Mouse (Mus musculus): Measurements from ENCODE around the gene Mphosph9.
"Not testable (repeated sequence)": the region's sequence is repeated elsewhere in the genome, so short reads cannot be mapped to it uniquely, and the experiment has no call there.

The Mphosph9 gene

GRCm38 (mm10) chr5:124327510-124328364 lies at the start of gene Mphosph9, which contains the start of gene 2810006K23Rik:
TSS of gene Mphosph9 (minus strand) at chr5:124327972.
TSS of gene 2810006K23Rik (plus strand) at chr5:124328089.
- peak; percentile 100 for DNase-seq

- DNase-seq: no peak
These were observed 49.4 kb upstream of the Mphosph9 start for GRCm38 (mm10) chr5:124377149-124377548.

GRCm38 (mm10) chr5:124376401-124376800 lies 48.6 kb upstream of the Mphosph9 start:
- no peak for DNase-seq

DNA sequence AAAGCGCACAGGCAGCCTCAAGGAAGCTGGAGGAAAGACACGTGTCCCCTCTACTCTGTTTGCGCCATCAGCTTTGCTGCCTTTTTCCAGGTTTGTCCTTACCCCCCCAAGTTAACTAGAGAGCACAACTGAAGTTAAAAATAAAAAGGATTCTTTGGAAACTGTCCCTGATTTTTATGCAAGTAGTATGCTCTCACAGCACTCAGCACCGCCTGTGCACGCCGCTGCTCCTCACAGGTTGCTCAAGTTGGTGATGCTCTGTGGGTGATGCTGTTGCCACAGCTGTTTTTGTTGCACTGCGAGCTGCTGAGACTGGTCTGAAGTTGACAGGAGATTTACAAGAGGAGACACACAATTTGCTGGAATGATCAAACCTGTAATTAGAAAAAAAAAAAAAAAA lies 46.5 kb upstream of the Mphosph9 start:
- no peak for DNase-seq

DNA sequence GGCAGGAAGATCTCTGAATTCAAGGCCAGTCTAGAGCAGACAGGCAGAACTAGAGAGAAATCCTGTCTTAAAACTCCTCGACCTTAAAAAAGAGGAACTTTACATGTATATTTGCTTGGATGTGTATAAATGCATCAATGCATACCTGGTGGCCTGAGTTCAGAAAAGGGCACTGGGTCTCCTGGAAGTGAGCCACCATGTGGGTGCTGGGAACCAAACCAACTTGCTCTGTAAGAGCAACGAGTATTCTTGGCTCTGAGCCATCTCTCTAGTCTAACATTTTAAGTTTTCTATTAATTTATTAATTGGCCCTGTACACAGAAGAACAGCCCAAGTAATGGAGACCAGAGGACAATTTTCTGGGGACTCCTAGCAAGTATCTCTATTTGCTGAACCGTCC lies 38.9 kb upstream of the Mphosph9 start:
- no peak for DNase-seq

- DNase-seq: no peak
These were observed 38.0 kb upstream of the Mphosph9 start for GRCm38 (mm10) chr5:124365754-124366153.

- no peak for DNase-seq
These were observed 36.6 kb upstream of the Mphosph9 start for GRCm38 (mm10) chr5:124364173-124364918.

GRCm38 (mm10) chr5:124362982-124363381 lies 35.2 kb upstream of the Mphosph9 start, which contains the start of gene Cdk2ap1:
TSS of gene Cdk2ap1 (minus strand) at chr5:124363082.
- not testable (repeated sequence) for DNase-seq

- no peak for DNase-seq
These were observed 31.9 kb upstream of the Mphosph9 start for GRCm38 (mm10) chr5:124359641-124360040.

- DNase-seq: no peak
These were observed 28.9 kb upstream of the Mphosph9 start for GRCm38 (mm10) chr5:124356695-124357094.

GRCm38 (mm10) chr5:124355425-124355959 lies 27.7 kb upstream of the Mphosph9 start:
- peak; percentile 36 to 41 for DNase-seq

- DNase-seq: peak; percentile 68 to 71
These were observed 27.0 kb upstream of the Mphosph9 start for GRCm38 (mm10) chr5:124354574-124355424.

- DNase-seq: peak; percentile 74 to 75
These were observed 26.2 kb upstream of the Mphosph9 start for GRCm38 (mm10) chr5:124353726-124354547.

DNA sequence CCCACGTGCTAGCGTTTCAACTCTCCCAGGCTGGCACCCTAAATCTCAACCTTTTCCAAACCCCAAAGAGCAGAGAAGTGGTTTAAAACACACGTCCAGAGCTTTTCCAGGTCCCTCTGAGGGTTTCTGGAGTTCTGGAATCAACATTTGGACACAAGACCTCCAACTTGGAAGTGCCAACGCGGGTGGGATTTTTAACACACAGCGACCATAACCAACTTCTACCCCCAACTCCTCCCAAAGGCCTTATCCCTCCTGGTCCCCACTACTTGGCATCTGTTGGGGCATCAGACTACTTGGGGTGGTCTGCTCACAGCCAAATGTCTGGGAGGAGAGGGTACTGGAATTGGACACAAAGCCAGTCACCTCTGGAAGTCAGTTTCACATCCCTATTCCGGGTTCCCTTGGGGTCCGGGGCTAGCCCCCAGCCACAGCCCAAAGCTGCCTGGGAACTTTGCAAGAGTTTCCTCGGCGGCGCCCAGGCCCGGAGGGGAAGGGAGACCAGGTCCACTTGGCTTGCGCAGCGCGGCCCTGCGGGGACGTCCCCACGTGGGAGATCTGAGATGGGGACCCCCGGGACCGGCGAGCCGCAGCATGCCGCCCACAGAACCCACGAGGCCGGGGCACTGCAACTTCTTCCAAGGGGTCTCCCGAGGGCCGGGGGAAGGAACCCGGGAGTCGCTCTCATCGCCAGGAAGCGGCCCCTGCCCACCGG lies 25.4 kb upstream of the Mphosph9 start:
- peak; percentile 25 to 68 for DNase-seq

DNA sequence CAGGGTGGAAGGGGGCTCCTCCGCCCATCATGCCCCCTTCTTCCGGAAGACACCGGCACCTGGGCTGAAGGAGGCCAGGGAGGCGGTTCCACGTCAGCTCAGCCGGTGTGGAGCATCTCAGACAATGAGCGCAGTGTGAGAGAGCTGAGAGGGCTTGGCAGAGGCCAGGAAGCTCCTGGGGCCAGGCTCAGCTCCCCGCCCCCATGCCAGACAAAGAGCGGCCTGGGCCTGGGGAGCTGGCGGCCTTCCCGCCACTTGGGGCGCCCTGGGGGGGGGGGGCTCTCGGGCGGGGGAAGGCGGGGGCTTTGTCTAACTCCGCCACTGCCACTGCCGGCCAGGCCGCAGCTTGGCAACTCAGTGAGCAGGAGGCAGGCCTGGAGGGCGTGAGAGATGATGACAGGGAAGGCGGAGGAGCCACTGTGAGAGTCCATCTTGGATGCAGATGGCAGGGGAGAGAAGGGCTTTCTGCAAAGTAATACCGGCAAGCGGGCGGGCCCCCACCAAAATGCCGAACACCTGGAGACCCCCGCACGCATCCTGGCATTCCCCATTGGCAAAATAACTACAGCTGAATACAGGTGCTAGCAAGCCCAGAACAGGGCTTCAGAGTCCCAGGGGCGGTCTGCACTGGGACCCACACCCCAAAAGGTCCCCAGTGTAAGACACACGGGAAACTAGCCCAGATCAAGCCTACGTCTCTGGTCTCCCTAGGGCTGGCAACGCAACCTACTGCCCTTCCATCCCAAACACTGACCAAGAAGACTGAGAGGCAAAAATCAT lies 24.6 kb upstream of the Mphosph9 start:
- DNase-seq: peak; percentile 88 to 91

- no peak for DNase-seq
These were observed 23.8 kb upstream of the Mphosph9 start for GRCm38 (mm10) chr5:124351604-124352003.

- peak; percentile 65 to 74 for DNase-seq
These were observed 23.4 kb upstream of the Mphosph9 start for GRCm38 (mm10) chr5:124351111-124351560.

GRCm38 (mm10) chr5:124350350-124350749 lies 22.6 kb upstream of the Mphosph9 start:
- DNase-seq: peak; percentile 19 to 35

DNA sequence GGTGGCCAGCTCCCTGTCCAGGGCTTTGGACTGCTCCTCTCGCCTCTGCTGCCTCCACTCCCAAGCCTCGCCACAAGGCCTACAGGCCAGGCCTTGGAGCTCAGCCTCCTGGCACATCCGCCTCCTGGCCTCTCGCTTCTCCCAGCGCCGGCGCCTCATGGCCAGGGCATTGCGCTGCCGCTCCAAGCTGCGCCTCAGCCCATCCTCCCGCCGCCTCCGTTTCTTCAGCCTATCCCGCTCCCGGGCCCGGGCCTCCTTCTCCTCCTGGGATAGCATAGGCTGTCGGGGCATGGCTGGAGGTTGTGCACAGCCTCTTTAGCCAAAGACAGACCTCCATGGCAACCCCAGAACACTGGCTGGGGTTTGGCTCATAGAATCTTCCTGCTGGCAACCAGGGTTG lies 21.4 kb upstream of the Mphosph9 start:
- DNase-seq: peak; percentile 83 to 87

GRCm38 (mm10) chr5:124342897-124343296 lies 15.1 kb upstream of the Mphosph9 start:
- DNase-seq: no peak
